Mouse (Mus musculus) liver, postnatal 0 days (tissue): ENCODE data around the gene Ccnl1.

ENCODE experiments used
- CTCF ChIP-seq: sonication (generic); IDR thresholded peaks from 2 replicates; pipeline ENCODE4 v1.5.1; 2016; ENCODE audit warnings: antibody characterized with exemption, low read depth
- EP300 ChIP-seq: IDR thresholded peaks from 2 replicates; pipeline ENCODE4 v1.6.1; 2016; ENCODE audit warnings: antibody characterized with exemption, low read depth, mild to moderate bottlenecking

- peak; percentile 79 for TF ChIP-seq EP300
- no peak for TF ChIP-seq CTCF
Observed at GRCm38 (mm10) chr3:65960291-65960945, 2.4 kb upstream of the Ccnl1 start.
